Mouse (Mus musculus): ENCODE measurements around the gene Ambra1.

DNA sequence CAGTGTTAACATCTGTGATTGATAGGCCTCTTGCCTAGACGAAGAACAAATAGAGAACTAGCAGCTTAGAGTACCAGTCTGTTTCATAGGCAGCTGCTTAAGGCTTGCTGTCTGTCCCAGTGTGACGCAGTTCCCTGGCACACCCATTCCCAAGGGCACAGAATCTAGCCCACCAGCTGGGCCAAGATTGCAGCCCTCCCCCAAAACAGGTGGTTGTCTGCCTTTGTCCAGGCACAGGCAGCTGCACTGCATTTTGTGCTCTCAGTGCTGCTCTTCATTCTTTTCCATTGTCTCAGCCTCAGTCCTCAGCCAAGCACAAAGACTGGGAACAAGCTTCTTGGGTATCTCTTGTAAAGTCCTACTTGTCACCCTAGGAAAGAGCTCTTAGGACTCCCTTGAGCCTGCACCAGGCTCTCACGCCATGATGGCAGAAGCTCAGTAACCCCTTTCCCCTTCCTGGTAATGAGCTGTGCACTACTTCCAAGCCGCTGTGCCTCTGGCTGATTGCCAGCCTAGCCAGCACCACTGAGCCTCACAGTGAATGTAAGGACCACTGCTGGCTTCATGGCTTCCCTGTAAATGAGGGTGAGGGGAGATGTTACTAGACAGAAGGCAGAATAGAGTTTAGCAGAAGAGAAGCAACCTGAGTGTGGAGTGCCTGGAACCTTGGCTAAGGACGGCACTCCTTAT lies 174.8 kb downstream of the Ambra1 start:
- TF ChIP-seq GATA1 (IDR thresholded peaks at IDR 0.05; ENCODE audit: borderline replicate concordance, low read length) (no peak), FLI1 (IDR thresholded peaks at IDR 0.05; ENCODE audit: low read length) (no peak)

Data from megakaryocyte, embryonic 14.5 days (primary cell).